Mouse (Mus musculus): ENCODE data around the gene Thap4.

Thap4 gene

DNA sequence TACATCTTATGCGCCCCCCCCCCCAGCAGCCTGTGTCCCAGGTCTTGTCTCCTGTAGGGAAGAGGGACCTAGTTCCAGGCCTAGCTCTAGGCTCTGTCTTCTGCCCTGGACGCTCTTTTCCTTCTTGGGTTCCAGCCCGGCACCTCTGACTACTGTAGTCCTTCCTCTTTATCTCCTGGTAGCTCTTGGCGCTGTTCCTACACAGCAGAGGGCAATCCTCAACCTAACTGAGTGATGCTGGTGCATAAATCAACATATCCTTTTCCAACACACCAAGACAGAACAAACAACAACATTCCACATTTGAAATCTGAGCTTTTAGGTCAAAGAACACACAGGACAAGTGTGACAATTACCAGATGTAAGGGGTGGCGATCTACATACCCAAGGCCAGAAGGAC, 8.5 kb downstream of the Thap4 start:
- DNase-seq (ENCODE audit: inconsistent ontology term) = no peak

DNA sequence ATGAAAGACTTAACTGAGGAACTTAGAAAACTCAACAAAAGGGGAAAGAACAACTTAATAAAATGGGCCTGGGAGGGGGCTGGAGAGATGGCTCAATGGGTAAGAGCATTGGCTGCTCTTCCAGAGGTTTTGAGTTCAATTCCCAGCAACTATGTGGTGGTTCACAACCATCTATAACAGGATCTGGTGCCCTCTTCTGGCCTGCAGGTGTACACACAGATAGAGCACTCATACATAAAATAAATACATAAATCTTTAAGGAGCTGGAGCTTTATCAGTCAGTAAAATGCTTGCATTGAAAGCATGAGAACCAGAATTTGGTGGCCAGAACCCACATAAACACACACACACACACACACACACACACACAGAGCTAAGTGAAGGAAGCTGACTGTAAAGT, 11.8 kb downstream of the Thap4 start:
- no peak for DNase-seq (ENCODE audit: inconsistent ontology term)

DNA sequence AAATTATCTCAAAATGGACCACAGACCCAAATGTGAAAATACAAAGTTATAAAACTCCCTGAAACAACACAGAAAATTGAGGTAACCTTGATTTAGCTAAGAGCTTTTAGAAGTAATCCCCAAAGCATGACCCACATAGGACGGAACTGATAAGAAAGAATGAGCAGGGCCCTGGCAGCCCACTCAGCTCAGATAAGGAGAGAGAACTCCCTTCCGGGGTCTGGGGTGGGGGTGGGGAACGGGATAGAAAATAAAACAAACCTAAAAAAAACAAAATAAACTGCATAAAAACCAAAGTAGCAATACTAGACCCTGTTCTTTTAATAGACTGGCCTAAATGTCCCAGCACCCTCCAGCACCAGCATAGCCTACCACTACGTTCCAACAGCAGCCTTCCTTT, 12.7 kb downstream of the Thap4 start:
- no peak for DNase-seq (ENCODE audit: inconsistent ontology term)

DNA sequence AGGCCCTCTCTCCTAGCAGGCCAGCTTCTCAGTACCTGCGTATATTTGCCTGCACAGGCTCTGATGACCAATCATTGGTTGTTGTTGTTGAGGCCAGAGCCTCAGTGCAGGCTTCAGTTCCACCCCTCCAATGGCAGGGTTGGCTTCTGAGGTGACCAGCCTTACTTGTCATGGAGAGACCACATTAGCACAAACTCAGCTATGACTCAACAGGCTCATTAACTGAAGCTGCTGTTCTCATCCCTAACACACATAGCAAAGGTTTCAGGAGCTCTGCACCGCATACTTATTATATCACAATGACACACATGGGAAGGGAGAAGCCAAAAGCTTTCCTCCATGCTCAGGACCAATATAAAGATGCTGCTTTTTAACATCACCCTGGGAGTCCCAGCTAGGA, 14.0 kb downstream of the Thap4 start:
- DNase-seq (ENCODE audit: inconsistent ontology term) = peak; percentile 25

DNA sequence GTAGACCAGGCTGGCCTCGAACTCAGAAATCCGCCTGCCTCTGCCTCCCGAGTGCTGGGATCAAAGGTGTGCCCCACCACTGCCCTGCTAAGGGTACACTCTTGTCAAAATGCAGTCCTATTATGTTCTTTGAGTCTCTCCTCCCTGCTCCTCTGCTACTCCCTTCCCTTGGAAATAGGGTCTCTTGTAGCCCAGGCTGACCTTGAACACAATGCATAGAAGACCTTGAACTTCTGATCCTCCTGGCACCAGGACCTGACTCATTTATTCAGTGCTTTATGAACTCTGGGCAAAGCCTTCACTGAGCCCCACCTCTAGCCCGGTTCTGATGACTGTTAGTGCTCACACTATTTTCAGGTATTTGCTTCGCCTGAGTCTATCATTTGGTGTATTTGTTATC, 17.0 kb downstream of the Thap4 start:
- DNase-seq (ENCODE audit: inconsistent ontology term) = no peak

DNA sequence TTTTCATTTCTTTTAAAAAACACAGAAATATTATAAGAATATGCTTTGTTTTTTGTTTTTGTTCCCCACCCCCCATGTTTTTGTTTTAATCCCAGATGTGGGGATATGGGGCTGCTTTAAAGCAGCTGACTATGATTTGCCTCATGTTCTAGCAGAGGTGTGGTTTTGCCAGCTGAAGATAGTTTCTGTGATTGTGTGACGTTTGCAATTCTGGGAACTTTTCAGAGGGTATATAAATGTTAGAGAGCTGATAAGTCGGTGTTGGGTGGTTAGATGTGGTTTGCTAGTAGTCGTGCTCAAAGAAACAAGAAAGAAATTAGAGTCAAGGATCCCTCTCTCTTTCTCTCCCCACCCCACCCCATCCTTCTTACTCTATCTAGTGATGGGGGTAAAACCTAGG, 18.8 kb downstream of the Thap4 start:
- DNase-seq (ENCODE audit: inconsistent ontology term) = no peak

DNA sequence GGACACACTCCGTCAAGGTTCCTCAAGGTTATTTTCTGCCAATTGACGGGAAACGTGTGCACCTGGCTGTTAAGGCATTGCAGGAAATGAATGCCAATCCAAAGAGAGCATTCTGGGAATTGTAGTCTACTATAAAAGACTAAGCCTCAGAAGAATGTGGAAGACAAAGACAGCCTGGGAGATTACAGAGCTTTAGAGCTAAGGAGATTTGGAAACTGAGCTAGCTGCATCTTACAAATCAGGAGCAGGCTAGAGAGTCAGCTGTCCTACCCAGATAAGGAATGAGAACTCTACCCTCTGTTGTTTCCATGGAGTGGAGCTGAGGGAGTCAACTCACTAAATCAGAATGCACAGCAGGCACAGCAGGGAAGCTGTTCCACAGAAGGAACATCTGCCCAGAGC, 22.8 kb downstream of the Thap4 start:
- peak; percentile 18 for DNase-seq (ENCODE audit: inconsistent ontology term)

DNA sequence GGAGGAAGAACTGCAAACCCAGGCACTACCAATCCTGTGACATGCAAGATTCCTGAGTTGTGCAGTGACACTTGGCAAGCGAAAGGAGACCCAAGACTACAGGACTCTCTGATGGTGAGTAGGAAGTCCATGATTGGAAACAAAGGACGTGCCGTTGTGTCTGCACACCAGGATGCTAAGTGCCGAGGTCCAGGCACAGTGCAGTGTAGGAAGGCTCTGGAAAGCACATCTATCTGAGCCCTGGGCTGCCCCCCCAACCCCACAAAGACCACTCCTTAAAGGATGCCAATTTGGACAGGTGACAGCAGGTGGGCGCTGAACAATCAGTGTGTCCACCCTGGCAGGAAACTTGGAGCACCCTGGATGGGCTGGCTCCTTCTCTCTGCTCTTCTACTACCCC, 23.6 kb downstream of the Thap4 start:
- DNase-seq (ENCODE audit: inconsistent ontology term) = no peak

DNA sequence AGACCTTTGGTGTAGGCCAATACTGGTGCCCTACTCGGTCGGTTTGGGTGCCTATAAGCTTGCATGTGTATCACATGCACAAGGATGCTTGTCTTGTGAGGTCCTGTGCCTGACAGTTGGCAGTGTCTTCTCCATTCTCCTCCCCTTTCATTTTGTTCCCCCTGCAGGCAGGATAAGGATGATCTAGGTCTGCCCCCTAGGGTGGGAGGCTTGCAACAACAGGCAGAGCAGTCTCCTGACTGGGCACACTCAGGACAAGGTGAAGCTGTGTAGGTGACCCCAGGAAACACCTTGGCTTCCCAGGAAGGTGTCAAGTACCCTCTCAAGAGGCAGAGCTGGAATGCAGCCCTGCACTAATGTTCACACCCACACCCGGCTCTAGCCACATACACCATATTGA, 27.7 kb downstream of the Thap4 start:
- DNase-seq (ENCODE audit: inconsistent ontology term) = peak; percentile 22

DNA sequence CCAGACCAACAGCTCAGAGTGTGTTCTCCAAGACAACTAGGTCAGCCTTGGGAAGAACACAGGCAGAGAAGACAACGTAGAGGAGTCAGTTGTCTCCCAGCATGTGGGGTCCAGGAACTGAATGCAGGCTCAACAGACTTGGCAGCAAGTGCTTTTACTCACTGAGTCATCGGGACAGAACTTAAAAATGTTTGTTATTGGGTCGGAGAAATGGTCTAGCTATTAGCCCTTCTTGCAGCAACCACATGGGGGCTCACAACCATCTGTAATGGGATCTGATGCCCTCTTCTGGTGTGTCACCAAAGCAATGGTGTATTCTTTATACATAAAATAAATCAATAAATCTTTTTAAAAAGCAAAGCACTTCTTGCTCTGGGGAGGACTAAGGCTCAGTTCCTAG, 28.5 kb downstream of the Thap4 start:
- peak; percentile 52 for DNase-seq (ENCODE audit: inconsistent ontology term)

DNA sequence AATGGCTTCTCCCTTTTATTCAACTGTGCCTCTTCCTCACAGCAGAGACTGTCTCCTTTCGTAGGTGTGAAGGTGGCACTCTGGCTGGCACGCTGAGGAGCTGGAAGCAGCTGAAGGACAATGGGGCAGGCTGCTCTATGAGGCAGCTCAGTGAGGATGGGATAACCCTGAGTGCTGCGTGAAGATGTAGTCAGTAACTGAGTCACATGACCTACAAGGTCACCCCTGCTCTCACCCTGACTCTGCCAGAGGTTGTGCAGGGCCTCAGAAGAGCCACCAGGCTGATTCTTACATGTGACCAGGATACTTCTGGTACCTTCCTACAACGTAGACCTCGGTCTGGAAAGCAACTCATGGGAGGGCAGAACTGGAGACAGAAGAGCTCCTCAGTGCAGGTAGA, 29.0 kb downstream of the Thap4 start:
- peak; percentile 7 for DNase-seq (ENCODE audit: inconsistent ontology term)

DNA sequence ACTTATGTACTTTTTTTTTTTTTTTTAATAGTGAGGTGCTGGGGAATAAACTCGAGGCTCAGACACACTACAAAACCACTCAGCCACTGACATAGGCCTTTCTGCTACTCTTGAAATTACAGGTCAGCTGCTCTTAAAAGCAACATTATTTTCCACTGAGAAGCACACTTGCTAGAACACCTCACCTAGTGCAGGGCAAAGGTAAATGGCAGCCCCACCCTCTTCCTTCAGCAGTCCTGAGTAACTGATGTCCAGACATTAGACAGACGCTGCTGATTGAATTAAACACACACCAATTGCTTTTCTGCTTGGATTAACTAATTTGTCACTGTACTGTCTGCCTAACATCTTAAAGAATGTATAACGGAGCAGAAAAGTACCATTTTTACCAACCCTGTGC, 30.0 kb downstream of the Thap4 start:
- no peak for DNase-seq (ENCODE audit: inconsistent ontology term)

DNA sequence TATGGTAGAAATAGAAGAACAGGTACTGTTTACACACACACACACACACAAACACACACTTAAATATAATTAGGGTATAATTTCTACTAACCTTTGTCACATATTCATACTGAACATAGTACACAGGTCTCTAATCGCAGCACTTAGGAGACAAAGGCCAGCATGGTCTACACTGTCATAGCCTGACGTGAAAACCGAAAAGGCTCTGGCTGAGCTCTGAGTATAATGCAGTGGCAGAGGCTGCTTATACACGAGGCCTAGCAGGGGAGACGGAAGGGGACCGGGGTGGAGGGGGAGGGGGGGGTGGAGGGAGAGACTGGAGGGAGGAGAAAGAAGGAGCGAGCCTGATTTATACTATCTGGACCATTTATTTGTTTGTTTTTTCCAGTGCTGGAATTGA, 33.1 kb downstream of the Thap4 start:
- no peak for DNase-seq (ENCODE audit: inconsistent ontology term)

DNA sequence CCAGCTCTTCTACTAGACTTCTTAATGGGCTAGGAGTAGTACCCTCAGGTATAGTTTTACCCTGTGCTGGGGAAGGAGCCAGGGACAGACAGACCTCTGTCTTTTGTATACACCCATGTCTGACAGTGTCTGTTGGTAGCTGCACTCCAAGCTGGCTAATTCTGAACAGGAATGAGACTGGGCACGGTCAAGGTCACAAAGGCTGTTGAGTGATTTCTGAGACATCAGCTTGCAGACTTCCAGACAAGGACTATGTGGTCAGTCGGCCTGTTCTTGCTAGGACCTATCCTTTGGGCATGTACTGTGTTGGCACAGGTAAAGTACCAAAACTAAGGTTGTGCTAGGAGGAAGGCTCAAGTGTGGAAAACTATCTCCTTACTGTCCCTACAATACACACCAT, 38.5 kb downstream of the Thap4 start:
- DNase-seq (ENCODE audit: inconsistent ontology term) = no peak

DNA sequence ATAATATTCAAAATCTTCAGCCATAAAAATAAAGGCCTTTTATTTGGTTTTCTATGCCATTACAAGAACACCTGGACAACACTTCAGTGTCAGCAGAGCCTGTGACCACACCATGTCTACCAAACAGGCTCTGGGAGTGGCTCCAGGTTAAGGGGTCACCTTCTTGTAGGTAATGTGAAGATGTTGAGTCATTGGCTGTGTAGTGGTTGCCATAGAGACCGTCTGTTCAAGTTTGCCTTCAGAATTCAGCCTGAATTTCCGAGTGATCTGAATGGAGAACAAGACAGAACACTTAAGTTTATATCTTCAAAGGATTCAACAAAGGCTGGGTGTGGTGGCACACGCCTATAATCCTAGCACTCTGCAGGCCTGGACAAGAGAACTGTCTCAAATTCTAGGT, 49.3 kb downstream of the Thap4 start:
- no peak for DNase-seq (ENCODE audit: inconsistent ontology term)

DNA sequence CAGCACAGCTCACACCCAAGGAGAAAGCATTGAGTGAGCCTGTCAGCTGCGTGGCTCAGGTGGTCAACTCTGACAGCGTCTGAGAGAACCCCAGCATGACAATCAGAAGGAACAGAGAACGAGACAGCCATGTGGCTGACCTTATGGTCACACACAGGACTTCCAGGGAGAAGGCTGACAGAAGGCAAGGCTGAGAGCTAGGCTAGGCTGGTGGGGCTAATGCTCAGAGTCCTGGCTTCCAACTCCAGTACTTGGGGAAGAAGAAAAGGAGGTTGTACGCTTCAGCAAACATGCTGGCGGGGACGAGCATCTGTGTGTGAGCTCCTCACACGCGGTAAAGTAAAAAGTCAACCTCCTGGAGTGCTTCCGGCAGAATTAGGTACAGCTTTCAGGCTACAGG, 50.3 kb downstream of the Thap4 start:
- no peak for DNase-seq (ENCODE audit: inconsistent ontology term)

DNA sequence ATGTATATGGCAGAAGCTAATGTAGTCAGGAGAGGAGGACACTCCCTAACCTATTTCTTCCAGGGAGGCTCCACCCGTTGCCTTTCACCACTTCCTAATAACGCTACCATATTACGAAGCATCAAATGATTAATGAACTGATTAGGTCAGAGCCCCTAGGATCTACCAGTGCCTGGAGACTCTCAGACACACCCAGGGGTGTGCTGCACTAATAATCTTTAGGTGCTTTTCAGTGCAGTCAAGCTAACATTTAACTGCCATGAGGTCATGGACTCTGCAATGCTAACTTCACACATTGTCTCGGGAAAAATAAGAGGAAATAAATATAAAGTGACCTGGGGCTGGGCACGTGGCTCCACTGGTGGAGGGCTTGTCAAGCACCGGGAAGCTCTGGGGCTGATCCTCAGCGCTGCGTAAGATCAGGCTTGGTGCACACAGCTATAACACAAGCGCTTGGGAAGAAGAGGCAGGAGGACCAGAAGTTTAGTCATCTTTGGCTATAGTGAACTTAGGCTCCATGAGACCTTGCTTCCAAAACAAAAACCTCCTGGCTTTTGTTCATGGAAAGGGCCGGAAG, 51.1 kb downstream of the Thap4 start:
- no peak for DNase-seq (ENCODE audit: inconsistent ontology term)

DNA sequence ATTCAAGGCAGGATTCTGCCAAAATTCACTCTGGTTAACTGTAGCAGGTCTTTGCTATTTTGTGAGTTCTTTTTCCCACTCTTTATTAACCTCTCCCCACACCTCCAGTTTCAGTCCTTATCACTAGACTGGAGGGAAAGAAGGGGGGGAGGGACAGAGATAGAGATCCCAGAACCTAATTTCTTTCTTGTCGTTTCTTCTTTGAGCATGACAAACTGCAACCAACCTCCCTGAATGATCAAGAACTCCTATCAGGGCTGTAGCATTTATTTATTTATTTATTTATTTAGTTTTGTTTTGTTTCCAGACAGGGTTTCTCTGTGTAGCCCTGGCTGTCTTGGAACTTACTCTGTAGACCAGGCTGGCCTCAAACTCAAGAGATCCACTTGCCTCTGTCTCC, 52.6 kb downstream of the Thap4 start:
- no peak for DNase-seq (ENCODE audit: inconsistent ontology term)

DNA sequence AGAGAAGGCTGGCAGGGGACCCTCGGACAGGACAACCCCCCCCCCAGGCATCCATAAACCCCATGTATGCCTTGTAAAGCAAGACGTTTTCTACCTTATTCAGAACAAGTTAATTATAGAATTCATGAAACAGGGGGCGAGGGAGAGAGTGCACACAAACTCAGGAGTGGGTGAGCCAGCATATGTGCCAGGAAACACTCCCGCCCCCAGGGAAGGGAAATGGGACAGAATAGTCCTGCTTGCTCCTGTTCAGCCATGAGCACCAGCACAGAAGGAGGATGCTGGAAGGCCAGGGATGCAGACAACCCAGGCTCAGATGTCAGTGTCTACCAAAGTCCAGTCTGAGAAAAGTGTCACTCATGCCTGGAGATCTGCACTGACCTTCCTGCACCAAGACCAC, 55.5 kb downstream of the Thap4 start:
- DNase-seq (ENCODE audit: inconsistent ontology term) = no peak

DNA sequence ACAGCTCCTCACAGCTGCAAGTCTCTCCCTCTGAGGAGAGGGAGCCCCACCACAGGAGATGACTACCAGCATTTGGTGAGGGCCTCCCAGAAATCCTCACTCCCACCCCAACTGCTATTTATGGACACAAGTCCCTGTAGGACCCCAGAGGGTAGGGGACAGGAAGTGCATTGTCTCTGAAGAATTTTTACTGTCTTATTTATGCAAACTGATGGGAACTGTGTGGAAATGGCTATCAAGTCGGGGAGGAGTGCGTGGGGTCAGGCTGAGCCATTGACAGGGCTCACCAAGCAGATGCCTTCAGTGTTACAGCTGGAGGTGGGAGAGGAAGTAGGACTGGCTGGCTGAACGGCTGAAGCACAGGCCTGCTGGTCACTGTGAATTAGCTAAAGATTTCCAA, 57.3 kb downstream of the Thap4 start:
- DNase-seq (ENCODE audit: inconsistent ontology term) = no peak

DNA sequence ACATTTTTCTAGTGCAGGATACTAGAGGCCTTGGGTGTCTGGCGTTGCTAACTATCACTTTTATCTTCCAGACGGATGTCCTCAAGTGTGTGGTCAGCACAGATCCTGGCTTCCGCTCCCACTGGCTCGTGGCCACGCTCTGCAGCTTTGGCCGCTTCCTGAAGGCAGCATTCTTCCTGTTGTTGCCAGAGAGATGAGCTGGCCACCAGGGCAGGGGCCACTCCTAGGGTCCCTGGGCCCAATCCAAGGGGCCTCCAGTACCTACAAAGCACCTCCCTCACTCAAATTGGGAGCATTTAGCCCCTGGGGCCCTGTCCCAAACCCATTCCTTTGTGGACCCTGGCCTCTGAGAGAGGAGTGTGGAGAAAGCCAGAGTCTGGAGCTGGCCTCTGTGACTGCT, 59.7 kb downstream of the Thap4 start:
- DNase-seq (ENCODE audit: inconsistent ontology term) = peak; percentile 28

DNA sequence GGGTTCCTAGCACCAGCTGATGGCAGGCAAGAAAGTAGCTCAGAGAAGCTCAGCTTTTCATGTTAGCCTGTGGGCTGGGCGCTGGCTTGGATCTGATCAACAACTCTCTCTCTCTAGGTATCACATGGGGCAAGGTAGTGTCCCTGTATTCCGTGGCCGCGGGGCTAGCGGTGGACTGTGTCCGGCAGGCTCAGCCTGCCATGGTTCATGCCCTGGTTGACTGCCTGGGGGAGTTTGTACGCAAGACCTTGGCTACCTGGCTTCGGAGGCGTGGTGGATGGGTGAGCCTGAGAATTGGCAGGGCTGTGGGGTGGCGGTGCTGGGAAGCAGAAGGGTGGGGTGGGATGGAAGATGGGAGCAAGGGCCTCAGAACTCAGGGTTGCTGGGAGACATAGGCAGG, 60.7 kb downstream of the Thap4 start:
- DNase-seq (ENCODE audit: inconsistent ontology term) = no peak

DNA sequence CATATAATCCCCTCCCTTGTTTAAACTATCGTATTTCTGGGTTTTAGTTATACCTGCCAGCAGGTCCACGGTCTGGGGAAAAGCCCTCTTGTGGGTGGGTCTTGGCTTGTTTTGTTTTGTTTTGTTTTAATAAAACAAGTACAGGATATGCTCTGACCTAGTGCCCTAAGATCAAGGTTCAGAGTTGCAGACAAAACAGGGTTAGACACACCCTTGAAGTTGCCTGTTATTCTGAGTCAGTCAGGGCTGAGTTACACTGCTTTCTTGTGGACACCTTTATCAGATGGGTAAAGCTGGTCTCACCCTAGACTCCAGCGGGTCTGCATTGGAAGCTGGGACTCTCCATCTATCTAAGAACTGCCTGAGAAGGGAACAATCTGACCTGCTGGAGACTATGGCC, 61.2 kb downstream of the Thap4 start:
- DNase-seq (ENCODE audit: inconsistent ontology term) = no peak

DNA sequence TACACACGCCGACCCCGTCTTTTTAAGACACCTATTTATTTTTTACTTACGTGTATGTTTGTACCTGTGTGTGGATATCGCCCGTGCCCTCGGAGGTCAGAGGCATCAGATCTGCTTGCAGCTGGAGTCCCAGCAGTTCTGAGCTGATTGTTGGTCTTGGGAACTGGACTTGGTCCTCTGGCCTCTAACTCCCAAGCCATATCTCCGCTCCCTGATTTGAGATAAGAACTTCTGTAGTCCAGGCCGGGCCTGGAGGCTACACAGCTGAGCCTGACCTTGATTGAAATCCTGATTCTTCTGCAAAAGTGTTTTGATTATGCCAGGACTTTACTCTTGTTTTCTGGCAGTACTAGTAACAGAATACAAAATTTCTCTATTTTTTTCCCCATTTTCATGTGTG, 61.9 kb downstream of the Thap4 start:
- no peak for DNase-seq (ENCODE audit: inconsistent ontology term)

All from Muller cell, postnatal 12 days (primary cell).